Mouse (Mus musculus): ENCODE data around the gene Thsd4. TPM values are rescaled to one million over a fixed set of nuclear protein-coding genes. Genes with fewer than 3 reads are reported as not detected.

Gene Thsd4
- polyA plus RNA-seq, 1 experiment, result 1.7 TPM

DNA sequence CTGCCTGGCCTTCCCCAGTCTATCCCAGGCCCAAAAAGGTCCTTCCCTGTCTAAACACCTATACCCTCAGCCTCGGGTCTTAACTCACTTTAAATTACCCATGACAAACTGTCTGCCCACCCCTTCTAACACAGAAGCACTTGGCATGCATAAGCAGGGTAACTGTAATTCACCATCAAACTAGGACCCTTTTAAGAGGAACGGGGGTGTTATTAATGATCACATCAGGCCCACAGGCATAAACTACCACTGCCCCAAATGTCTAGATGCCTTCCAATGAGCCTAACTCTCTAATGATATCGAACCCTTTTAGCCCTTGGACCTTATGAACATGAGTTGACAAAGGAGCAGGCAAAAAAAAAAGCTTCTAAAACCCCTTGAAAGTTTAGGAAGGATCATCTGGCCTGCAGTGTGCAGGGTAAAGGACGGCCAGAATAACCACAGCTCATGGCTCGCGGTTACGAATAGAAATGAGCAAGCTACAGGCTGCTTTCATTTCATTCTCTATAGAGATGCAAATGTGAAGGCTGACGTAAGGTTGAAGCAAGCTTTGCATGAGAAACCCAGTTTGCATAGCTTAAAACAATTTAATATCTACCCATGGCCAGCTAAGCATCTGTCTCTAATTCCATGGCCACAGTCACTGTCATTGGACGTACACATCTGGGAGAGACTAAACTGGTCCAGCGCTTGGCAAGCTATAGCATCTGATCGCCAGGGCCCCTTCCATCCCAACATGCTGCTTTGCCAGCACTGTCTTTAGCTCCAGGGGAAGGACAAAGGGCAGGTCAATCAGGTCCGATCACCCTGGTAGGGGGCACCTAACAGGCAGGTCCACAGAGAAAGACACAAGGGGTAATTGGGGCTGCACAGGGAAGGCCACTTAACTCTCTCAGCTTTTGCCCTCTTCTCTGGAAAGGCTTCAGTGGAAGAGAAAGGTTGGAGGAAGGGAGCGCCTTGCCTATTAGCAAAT, 61.5 kb downstream of the Thsd4 start:
- Histone ChIP-seq H3K4me3 (no peak overlapping the region), H3K27me3 (ENCODE audit: control insufficient read depth, insufficient read depth, insufficient read length) (no peaks in the 10 kb centered on the region), H3K36me3 (ENCODE audit: control insufficient read depth, insufficient read depth) (no peaks in the 10 kb centered on the region), H3K4me2 (ENCODE audit: low read depth) (no peak overlapping the region), H3ac (ENCODE audit: control insufficient read depth, insufficient read length) (no peak overlapping the region), H3K79me2 (ENCODE audit: control insufficient read depth, insufficient read depth) (no peaks in the 10 kb centered on the region)
- TF ChIP-seq TCF12 (IDR thresholded peaks at IDR 0.05; ENCODE audit: insufficient read depth, poor library complexity, severe bottlenecking) (no peak), MYOD1 (IDR thresholded peaks at IDR 0.05; ENCODE audit: control insufficient read depth in 1 of 3, insufficient read length in 2 of 3, low read depth in 2 of 3) (no peak), USF1 (IDR thresholded peaks at IDR 0.05; ENCODE audit: low read depth) (no peak), CEBPB (IDR thresholded peaks at IDR 0.05; ENCODE audit: insufficient read depth, poor library complexity, severe bottlenecking) (no peak), MYOG (IDR thresholded peaks at IDR 0.05; ENCODE audit: control insufficient read depth in 1 of 3, insufficient read depth in 1 of 3, insufficient read length in 2 of 3, low read depth in 2 of 3) (no peak), E2F4 (IDR thresholded peaks at IDR 0.05; ENCODE audit: insufficient read depth) (no peak), TCF3 (IDR thresholded peaks at IDR 0.05; ENCODE audit: insufficient read length, low read depth) (no peak), SRF (IDR thresholded peaks at IDR 0.05; ENCODE audit: control insufficient read depth, insufficient read length, low read depth) (no peak), MAX (IDR thresholded peaks at IDR 0.05; ENCODE audit: low read depth) (no peak), POLR2A (IDR thresholded peaks at IDR 0.05; ENCODE audit: insufficient read length, low read depth) (no peak), REST (IDR thresholded peaks at IDR 0.05; ENCODE audit: insufficient read depth, insufficient read length) (no peak), POLR2AphosphoS2 (IDR thresholded peaks at IDR 0.05; ENCODE audit: insufficient read length, low read depth) (no peak)

DNA sequence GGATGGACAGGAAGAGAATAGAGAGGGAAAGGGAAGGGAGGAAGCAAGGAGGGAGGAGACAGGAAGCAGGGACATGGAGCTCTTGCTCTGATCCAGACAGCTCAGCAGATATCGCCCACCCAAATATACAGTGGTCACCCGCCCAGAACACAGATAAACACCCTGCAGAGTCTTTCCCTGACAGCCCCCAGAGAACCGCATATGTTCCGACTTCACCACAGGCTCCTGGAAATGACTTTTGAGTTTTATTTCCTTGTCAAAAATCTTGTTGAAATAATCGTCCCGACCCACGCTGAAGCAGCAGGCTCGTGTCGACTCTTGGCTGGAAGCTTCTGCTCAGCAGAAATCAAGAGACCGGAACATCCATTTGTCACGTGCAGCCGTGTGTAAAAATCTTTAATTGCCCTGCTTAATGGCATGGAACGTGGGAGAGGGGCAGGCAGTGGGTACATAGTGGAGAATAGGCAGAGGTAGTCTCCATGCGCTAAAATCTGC, 63.3 kb downstream of the Thsd4 start:
- Histone ChIP-seq H3K36me3 (ENCODE audit: control insufficient read depth, insufficient read depth) (no peaks in the 10 kb centered on the region), H3K4me2 (ENCODE audit: low read depth) (peak overlapping the region; percentile 14), H3K79me2 (ENCODE audit: control insufficient read depth, insufficient read depth) (no peaks in the 10 kb centered on the region), H3ac (ENCODE audit: control insufficient read depth, insufficient read length) (no peak overlapping the region), H3K4me3 (no peak overlapping the region), H3K27me3 (ENCODE audit: control insufficient read depth, insufficient read depth, insufficient read length) (no peaks in the 10 kb centered on the region)
- TF ChIP-seq SRF (IDR thresholded peaks at IDR 0.05; ENCODE audit: control insufficient read depth, insufficient read length, low read depth), result no peak
- no peak for TF ChIP-seq POLR2A (IDR thresholded peaks at IDR 0.05; ENCODE audit: insufficient read length, low read depth)
- no peak for TF ChIP-seq USF1 (IDR thresholded peaks at IDR 0.05; ENCODE audit: low read depth)
- TF ChIP-seq MYOD1 (IDR thresholded peaks at IDR 0.05; ENCODE audit: control insufficient read depth in 1 of 3, insufficient read length in 2 of 3, low read depth in 2 of 3), result no peak
- TF ChIP-seq MAX (IDR thresholded peaks at IDR 0.05; ENCODE audit: low read depth), result no peak
- TF ChIP-seq MYOG (IDR thresholded peaks at IDR 0.05; ENCODE audit: control insufficient read depth in 1 of 3, insufficient read depth in 1 of 3, insufficient read length in 2 of 3, low read depth in 2 of 3), result no peak

DNA sequence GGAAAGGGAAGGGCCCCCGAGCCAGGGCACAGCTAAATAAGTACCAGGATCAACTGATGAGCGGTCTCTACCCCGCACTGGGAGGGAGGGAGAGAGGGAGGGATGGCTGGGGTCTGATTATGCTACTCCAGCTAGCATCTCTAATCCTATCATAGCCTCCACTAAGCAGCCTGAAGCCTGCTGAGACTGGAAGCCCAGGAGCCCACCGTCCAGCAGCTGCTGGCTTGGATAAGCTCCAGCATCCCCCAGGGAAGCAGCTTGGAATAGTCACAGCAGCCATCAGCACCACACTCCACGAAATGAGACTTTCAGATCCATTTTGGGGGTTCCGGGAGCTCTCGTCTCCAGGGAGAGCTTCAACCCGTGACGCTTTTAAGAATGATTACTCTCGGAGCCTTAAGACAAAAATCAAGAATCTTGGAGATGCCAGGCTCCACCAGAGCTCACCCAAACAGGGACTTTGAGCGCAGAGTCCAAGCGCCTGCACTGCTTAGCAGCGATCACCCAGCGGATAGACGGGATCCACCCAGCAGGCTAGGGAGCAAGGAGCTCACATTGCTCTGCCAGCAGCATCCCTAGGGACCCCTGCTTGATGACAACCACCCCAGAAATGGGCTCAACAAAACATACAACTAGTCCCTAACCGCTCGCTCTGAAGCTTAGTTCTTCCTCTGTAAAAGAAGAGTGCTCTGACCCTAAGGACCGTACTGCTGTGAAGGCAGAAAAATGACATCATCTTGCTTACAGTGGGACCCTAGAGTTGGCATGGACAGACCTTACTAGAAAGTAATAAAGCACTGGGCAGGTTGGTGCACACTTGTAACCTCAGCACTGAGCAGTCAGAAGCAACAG, 64.3 kb downstream of the Thsd4 start:
- Histone ChIP-seq H3K4me2 (ENCODE audit: low read depth) (no peak overlapping the region), H3K79me2 (ENCODE audit: control insufficient read depth, insufficient read depth) (no peaks in the 10 kb centered on the region), H3K4me3 (no peak overlapping the region), H3ac (ENCODE audit: control insufficient read depth, insufficient read length) (no peak overlapping the region), H3K27me3 (ENCODE audit: control insufficient read depth, insufficient read depth, insufficient read length) (no peaks in the 10 kb centered on the region), H3K36me3 (ENCODE audit: control insufficient read depth, insufficient read depth) (no peaks in the 10 kb centered on the region)
- TF ChIP-seq MYOD1 (IDR thresholded peaks at IDR 0.05; ENCODE audit: control insufficient read depth in 1 of 3, insufficient read length in 2 of 3, low read depth in 2 of 3) (no peak), POLR2A (IDR thresholded peaks at IDR 0.05; ENCODE audit: insufficient read length, low read depth) (no peak), E2F4 (IDR thresholded peaks at IDR 0.05; ENCODE audit: insufficient read depth) (no peak), REST (IDR thresholded peaks at IDR 0.05; ENCODE audit: insufficient read depth, insufficient read length) (no peak), USF1 (IDR thresholded peaks at IDR 0.05; ENCODE audit: low read depth) (no peak), TCF12 (IDR thresholded peaks at IDR 0.05; ENCODE audit: insufficient read depth, poor library complexity, severe bottlenecking) (no peak), TCF3 (IDR thresholded peaks at IDR 0.05; ENCODE audit: insufficient read length, low read depth) (no peak), MYOG (IDR thresholded peaks at IDR 0.05; ENCODE audit: control insufficient read depth in 1 of 3, insufficient read depth in 1 of 3, insufficient read length in 2 of 3, low read depth in 2 of 3) (no peak), MAX (IDR thresholded peaks at IDR 0.05; ENCODE audit: low read depth) (no peak), CEBPB (IDR thresholded peaks at IDR 0.05; ENCODE audit: insufficient read depth, poor library complexity, severe bottlenecking) (no peak), SRF (IDR thresholded peaks at IDR 0.05; ENCODE audit: control insufficient read depth, insufficient read length, low read depth) (no peak), POLR2AphosphoS2 (IDR thresholded peaks at IDR 0.05; ENCODE audit: insufficient read length, low read depth) (no peak)

DNA sequence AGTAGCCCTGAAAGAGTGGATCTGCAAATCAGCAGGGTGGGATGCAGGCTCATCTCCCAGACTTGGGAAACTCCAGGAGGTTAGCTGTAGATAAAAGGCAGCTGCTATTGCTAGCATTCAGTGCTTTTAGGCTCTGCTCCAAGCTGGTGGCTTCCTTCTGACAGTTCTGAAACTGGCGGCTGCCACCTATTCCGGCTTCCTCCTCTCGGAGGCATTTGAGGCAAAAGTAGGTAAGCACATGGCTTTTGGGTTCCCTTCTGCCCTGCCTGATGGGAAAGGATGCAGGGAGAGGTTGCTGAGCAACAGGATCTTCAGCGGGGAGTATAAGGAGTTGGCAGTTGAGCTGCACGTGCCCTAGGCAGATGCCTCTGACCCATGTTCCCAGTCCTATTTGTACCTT, 65.2 kb downstream of the Thsd4 start:
- no peaks in the 10 kb centered on the region for H3K36me3 ChIP-seq (ENCODE audit: control insufficient read depth, insufficient read depth)
- H3K4me3 ChIP-seq, result no peak overlapping the region
- no peaks in the 10 kb centered on the region for H3K79me2 ChIP-seq (ENCODE audit: control insufficient read depth, insufficient read depth)
- H3K4me2 ChIP-seq (ENCODE audit: low read depth), result no peak overlapping the region
- TF ChIP-seq USF1 (IDR thresholded peaks at IDR 0.05; ENCODE audit: low read depth) (no peak), MYOD1 (IDR thresholded peaks at IDR 0.05; ENCODE audit: control insufficient read depth in 1 of 3, insufficient read length in 2 of 3, low read depth in 2 of 3) (no peak), E2F4 (IDR thresholded peaks at IDR 0.05; ENCODE audit: insufficient read depth) (no peak), TCF3 (IDR thresholded peaks at IDR 0.05; ENCODE audit: insufficient read length, low read depth) (no peak), REST (IDR thresholded peaks at IDR 0.05; ENCODE audit: insufficient read depth, insufficient read length) (no peak)
- H3ac ChIP-seq (ENCODE audit: control insufficient read depth, insufficient read length), result no peak overlapping the region
- no peaks in the 10 kb centered on the region for H3K27me3 ChIP-seq (ENCODE audit: control insufficient read depth, insufficient read depth, insufficient read length)

Measured in myocyte (in vitro differentiated cells).